Comparison of ENCODE assay signal across 7 mouse cellular contexts in genomic region chr8:92761959-92762600, GRCm38 (mm10).
A peak's percentile ranks its signal among the peaks of the same experiment; 100 is the strongest.
DNase-seq lines count a peak whose midpoint lies in the region; ATAC-seq lines count a peak whose summit lies in the region.

No protein-coding gene starts in this region.

- H3K4me2 ChIP-seq in hindbrain, embryonic 14.5 days (replicated peaks): peak overlapping the region; percentile 19
- peak overlapping the region; percentile 47 for H3K4me2 ChIP-seq in limb, embryonic 13.5 days (replicated peaks)

- H3K9me3 ChIP-seq in hindbrain, embryonic 14.5 days (ENCODE audit: control insufficient read depth, low read length): no peaks in the 10 kb centered on the region
- peaks cover 4% of the 10 kb centered on the region for H3K9me3 ChIP-seq in limb, embryonic 13.5 days

- H3K36me3 ChIP-seq in hindbrain, embryonic 14.5 days (replicated peaks; ENCODE audit: control insufficient read depth, insufficient read depth): no peaks in the 10 kb centered on the region
- H3K36me3 ChIP-seq in limb, embryonic 13.5 days: no peaks in the 10 kb centered on the region

- intact Hi-C loops in left cerebral cortex, postnatal 4 days (cut with DNase I): no loop called here

- no peaks in the 10 kb centered on the region for H3K27me3 ChIP-seq in hindbrain, embryonic 14.5 days (ENCODE audit: control insufficient read depth, insufficient read depth, low read length)
- 0 out of 2 replicates have a peak, but pooled peaks cover 6% of the 10 kb centered on the region for H3K27me3 ChIP-seq in limb, embryonic 13.5 days

- no peak overlapping the region for H3K27ac ChIP-seq in hindbrain, embryonic 14.5 days
- H3K27ac ChIP-seq in limb, embryonic 13.5 days: no peak overlapping the region

- H3K4me3 ChIP-seq in hindbrain, embryonic 14.5 days (replicated peaks; ENCODE audit: low read length): no peak overlapping the region
- 0 out of 2 replicates have a peak overlapping the region, but pooled peaks have one; percentile 0 for H3K4me3 ChIP-seq in limb, embryonic 13.5 days

- H3K9ac ChIP-seq in hindbrain, embryonic 14.5 days: no peak overlapping the region
- no peak overlapping the region for H3K9ac ChIP-seq in limb, embryonic 13.5 days

- ATAC-seq in hindbrain, embryonic 14.5 days (ENCODE audit: low FRiP score): no peak
- ATAC-seq in limb, embryonic 13.5 days (ENCODE audit: low FRiP score, low read depth): no peak

- no peaks in the 10 kb centered on the region; the same call in 1 of the 2 replicates for H3K4me1 ChIP-seq in hindbrain, embryonic 14.5 days (replicated peaks; ENCODE audit: control insufficient read depth, insufficient read depth, low read length)
- peaks cover 14% of the 10 kb centered on the region for H3K4me1 ChIP-seq in limb, embryonic 13.5 days

- WGBS in hindbrain, embryonic 14.5 days: 17% methylated on average over 18 of the region's 18 CpGs
- WGBS in limb, embryonic 13.5 days: 8% methylated on average over 18 of the region's 18 CpGs

- DNase-seq in testis, postnatal 14 days (ENCODE audit: low spot score): peak; percentile 14
- no peak for DNase-seq in testis, postnatal 10 days (ENCODE audit: low spot score)
- no peak for DNase-seq in hindbrain, embryonic 14.5 days (ENCODE audit: low spot score)
- DNase-seq in spleen, adult 18-20 months: no peak
- no peak for DNase-seq in frontal cortex, adult 2 months (ENCODE audit: extremely low spot score in 1 of 2, low spot score in 1 of 2)
- DNase-seq in left cerebral cortex, postnatal 4 days: no peak
